Mouse (Mus musculus) embryo, embryonic 10 days (tissue): ENCODE results near the gene Six1.
"Not testable (repeated sequence)": the region's sequence is repeated elsewhere in the genome, so short reads cannot be mapped to it uniquely, and the experiment has no call there.

ENCODE experiments used
- DNase-seq: peaks from one replicate; pipeline ENCODE4 v3.0.0-alpha.2; 2015; ENCODE audit warnings: low spot score

Gene Six1

GRCm38 (mm10) chr12:73053668-73054241 lies at the start of gene Six1:
TSS of gene Six1 (minus strand) at chr12:73053887.
- peak; percentile 93 for DNase-seq

- DNase-seq = no peak
Observed at GRCm38 (mm10) chr12:73098593-73098992, 44.9 kb upstream of the Six1 start.

- not testable (repeated sequence) for DNase-seq
Observed at GRCm38 (mm10) chr12:73096177-73096576, 42.5 kb upstream of the Six1 start.

GRCm38 (mm10) chr12:73094605-73095004 lies 40.9 kb upstream of the Six1 start:
- DNase-seq = no peak

- no peak for DNase-seq
Observed at GRCm38 (mm10) chr12:73094189-73094588, 40.5 kb upstream of the Six1 start.

- DNase-seq = no peak
Observed at GRCm38 (mm10) chr12:73090672-73091335, 37.1 kb upstream of the Six1 start.

GRCm38 (mm10) chr12:73088911-73089310 lies 35.2 kb upstream of the Six1 start:
- peak; percentile 23 for DNase-seq

- no peak for DNase-seq
Observed at GRCm38 (mm10) chr12:73088500-73088899, 34.8 kb upstream of the Six1 start.

- DNase-seq = no peak
Observed at GRCm38 (mm10) chr12:73087086-73087485, 33.4 kb upstream of the Six1 start.

DNA sequence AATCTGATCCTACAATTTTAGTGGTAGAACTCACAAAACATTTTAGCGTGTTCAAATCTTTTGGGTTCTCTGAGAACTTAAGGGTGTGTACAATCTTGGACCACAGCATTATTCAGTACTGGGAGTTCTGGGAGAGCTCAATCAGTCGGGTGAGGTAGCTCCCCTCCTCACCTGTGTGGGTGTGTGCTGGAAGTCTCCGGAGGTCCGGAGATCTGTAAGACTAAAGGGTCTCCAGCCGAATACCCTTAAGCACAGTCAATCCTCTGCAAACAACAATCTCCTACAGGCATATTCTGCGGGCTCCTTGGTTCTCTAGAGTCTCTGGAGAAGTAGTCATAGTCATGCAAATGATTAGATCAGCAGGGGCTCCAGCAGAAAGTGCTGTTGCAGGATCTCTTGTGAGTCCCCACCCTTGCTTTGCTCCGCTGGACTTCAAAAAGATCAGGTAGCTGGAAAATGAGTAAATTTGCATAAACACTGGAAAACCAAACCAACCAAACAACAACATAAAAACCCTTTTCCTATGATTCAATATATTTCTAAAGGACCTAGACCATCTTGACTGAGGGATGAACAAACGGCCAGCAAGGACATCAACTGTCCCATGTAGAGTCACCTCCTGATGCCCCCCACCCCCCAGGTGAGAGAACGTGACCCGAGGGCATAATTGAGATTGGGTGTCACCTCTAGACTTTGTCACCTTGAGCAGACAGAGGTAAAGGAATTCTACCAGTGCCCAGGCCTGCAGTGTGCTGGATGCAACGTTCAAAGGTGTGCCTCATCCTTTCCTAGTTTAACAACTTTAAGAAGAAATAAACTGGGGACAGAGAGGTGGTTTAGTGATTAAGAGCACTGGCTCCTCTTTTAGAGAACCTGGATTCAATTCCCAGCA lies 32.3 kb upstream of the Six1 start:
- DNase-seq = no peak

DNA sequence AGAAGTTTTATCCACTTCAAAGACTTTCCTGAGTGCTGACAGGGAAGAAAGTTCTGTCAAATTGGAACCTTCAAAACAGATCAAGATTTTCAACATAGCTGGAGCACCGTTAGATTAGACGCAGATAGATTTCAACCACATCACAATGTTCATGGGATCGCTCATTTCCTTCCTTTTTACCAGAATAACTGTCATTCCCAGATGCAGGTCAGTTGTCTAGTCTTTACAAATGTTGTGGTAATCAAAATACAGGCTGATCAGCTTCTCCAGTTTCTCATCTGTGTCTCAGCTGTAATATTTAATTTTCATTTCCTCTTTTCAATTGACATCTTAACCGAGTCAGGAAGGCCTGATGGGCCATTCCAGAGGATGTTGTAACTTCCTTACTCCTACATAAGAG lies 30.1 kb upstream of the Six1 start:
- DNase-seq = no peak

- DNase-seq = not testable (repeated sequence)
Observed at GRCm38 (mm10) chr12:73081828-73082227, 28.1 kb upstream of the Six1 start.

- DNase-seq = no peak
Observed at GRCm38 (mm10) chr12:73060805-73061410, 7.2 kb upstream of the Six1 start.

GRCm38 (mm10) chr12:73057492-73057891 lies 3.8 kb upstream of the Six1 start:
- DNase-seq = no peak

GRCm38 (mm10) chr12:73055451-73055850 lies 1.8 kb upstream of the Six1 start:
- DNase-seq = peak; percentile 82

GRCm38 (mm10) chr12:73054576-73055185 lies 994 bp upstream of the Six1 start:
- DNase-seq = peak; percentile 51

DNA sequence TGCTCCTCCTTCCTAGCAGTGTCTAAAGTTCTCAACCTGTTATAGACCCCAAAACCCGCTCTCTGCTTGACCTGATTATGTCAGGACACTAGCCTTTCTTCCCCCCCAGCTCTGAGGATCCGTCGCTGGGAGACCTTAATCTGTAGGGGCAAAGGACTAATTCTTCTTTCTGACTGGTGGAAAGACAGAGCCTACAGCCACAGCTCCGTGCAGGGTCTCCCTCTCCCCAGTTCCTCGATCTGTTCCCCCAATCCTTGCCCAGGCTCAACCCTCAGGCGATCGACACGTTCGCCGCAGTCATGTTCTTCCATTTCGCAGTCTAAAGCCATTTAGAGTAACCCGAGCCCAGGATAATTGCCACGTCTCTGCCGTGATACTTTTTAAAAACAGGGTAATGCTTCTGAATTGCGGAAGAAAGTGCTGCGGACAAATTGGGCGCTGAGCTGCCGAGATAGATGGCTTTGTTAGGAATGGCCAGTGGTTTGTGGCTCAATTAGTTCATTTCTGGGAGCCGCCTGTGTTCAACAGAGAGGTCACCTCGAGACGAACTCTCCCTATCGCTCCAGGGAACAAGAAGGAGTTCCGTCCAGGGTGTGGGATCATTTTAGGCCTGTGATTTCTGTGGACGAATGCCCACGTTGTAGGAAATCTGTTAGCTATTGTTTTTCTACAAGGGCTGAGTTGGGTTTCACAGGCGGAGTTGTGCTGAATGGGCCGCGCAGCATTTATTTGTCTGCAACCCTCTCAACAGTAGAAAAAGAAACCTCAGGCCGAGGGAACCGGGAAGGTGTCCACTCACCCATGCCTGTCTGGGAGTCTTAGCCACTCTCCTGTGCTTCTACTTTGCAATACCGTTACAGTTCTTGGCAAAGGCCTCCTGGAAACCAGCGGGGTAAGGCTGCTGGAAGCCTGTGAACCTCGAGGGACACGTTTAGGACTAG lies 766 bp downstream of the Six1 start:
- peak; percentile 60 for DNase-seq

- DNase-seq = peak; percentile 86
Observed at GRCm38 (mm10) chr12:73052036-73052650, 1.5 kb downstream of the Six1 start.

GRCm38 (mm10) chr12:73050811-73051580 lies 2.7 kb downstream of the Six1 start:
- peak; percentile 78 for DNase-seq

DNA sequence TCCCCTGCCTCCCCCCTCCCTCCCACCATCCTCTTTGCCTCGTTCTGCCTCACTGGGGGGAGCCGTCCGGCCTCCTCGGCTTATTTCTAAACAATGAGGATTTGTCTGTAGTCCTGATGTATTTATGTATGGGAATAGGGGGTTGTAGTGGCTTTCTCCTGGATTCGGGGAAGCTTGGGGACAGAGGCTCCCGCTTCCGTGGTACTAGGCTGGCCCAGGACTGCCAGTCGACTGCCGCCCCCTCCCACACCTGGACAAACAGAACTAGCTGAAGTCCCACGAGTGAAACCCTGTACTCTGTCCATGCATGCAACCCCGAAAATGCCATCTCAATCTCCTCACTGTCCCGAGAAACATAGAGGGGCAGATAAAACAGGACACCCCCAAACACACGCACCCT lies 3.4 kb downstream of the Six1 start:
- no peak for DNase-seq
